Mouse (Mus musculus) midbrain, embryonic 10.5 days (tissue): ENCODE measurements at regions not wholly inside any gene's neighbourhood (a gene's known extent, or its start where the extent isn't known, plus 50 kb on each side); places are given as distances from the start of the nearest gene placed in this dataset.

ENCODE experiments used
- DNase-seq: peaks from one replicate; pipeline ENCODE4 v3.0.0-alpha.2; 2017; ENCODE audit warnings: low spot score
- H3K27ac ChIP-seq: fragments of 300-500 bp; sonication (generic); replicated peaks from 2 replicates; pipeline ENCODE4 v1.5.1; 2016; ENCODE audit warnings: mild to moderate bottlenecking
- H3K27me3 ChIP-seq: fragments of 300-500 bp; sonication (generic); 2 replicates; pipeline ENCODE4 v1.6.1; 2016; ENCODE audit warnings: low read depth, mild to moderate bottlenecking; ENCODE audit not compliant: poor library complexity, severe bottlenecking
- H3K36me3 ChIP-seq: fragments of 300-500 bp; sonication (generic); 2 replicates; pipeline ENCODE4 v1.6.1; 2016; ENCODE audit warnings: mild to moderate bottlenecking, moderate library complexity
- H3K4me1 ChIP-seq: fragments of 300-500 bp; sonication (generic); 2 replicates; pipeline ENCODE4 v1.6.1; 2016
- H3K4me3 ChIP-seq: fragments of 300-500 bp; sonication (generic); 2 replicates; pipeline ENCODE4 v1.5.1; 2016; ENCODE audit warnings: mild to moderate bottlenecking, moderate library complexity
- H3K9me3 ChIP-seq: fragments of 300-500 bp; sonication (generic); replicated peaks from 2 replicates; pipeline ENCODE4 v1.6.1; 2016; ENCODE audit warnings: mild to moderate bottlenecking
- WGBS: fragments of 180-500 bp; shearing (Covaris S2); methylation state at CpG from one replicate; pipeline ENCODE4 v1.1.7; 2016; 5-methylcytosine and 5-hydroxymethylcytosine counted together

DNA sequence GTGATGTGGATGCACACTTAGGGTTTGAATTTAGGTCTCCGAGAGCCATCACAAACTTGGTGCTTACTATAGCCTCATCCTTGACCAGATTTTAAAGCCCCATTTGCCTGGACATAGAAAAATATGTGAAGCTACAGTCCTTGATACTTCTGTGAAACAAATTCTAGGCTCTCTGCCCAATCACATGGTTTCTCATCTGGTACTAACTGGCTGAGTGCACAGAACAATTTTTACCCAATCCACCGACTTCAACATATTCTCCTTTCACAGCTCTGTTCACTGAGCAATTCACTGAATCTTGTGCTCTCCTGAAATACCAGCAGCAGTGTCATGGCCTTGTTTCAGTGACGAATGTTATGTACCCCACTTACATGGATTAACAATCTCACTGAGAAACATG lies 176.7 kb upstream of the 4933412E24Rik start:
- no peak overlapping the region for H3K27ac ChIP-seq
- 89% methylated on average over 3 of the region's 3 CpGs for WGBS
- H3K9me3 ChIP-seq = no peaks in the 10 kb centered on the region
- H3K4me3 ChIP-seq = no peak overlapping the region
- DNase-seq = no peak
- no peaks in the 10 kb centered on the region for H3K36me3 ChIP-seq
- H3K27me3 ChIP-seq = no peaks in the 10 kb centered on the region
- no peaks in the 10 kb centered on the region for H3K4me1 ChIP-seq

DNA sequence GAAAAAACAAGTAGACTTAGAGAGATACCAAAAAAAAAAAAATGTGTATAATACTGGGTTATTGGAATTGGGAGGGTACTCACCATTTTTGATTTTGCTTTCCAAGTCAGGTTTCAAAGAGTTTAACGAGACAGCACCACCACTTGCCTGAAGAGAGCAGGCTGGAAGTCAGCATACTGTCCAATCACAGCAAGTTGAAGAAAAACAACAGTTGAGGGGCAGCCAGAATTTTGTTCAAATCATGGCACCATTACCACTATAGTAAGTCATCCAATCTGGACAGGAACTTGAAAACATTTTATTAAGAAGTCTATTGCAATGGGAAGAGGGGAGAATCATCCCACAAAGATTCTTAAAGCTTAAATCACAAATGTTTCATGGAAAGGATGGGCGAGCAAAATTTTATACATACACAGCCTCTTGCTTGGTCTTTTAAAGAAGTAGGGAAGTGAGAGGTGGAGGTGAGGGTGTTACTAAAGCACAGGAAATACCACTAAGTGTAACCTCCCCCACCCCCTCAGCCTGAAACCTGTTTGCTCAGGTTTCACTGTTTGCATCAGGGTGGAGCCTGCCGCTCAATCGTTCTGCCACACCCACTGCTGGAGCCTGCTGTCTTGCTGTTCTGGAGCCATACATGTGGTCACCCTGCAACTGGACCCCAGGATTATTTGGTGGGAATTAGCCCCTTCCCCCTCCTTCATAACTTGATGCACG lies 170.7 kb upstream of the 4933412E24Rik start:
- Histone ChIP-seq H3K27me3 (no peaks in the 10 kb centered on the region), H3K9me3 (no peaks in the 10 kb centered on the region), H3K4me1 (no peaks in the 10 kb centered on the region), H3K36me3 (no peaks in the 10 kb centered on the region), H3K27ac (no peak overlapping the region), H3K4me3 (no peak overlapping the region)
- DNase-seq = no peak
- 71% methylated on average over 5 of the region's 5 CpGs for WGBS

DNA sequence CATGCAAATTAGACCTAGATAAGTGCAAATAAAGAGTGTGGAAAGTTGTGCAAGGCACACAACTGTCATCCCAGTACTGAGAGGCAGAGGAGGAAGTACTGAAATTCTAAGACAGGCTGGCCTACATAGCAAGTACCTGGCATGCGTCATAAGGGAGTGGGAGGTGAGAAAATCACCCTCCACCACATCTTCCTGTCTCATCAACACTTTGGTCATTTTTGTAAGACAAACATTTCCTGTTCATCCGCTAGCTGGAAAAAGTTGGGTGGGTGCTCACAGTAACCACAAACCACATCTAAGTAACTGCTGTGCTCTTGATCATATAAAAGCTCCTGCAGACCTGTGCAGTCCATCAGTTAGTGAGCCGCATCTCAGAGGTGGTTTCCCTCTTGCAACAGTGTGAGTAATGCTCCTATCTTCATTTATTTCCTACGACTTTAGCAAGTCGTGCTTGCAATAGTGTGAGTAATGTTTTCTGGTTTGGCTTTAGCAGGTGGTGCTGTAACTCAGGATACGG lies 125.2 kb upstream of the 4933412E24Rik start:
- Histone ChIP-seq H3K27me3 (no peaks in the 10 kb centered on the region), H3K27ac (no peak overlapping the region), H3K36me3 (no peaks in the 10 kb centered on the region), H3K4me1 (no peaks in the 10 kb centered on the region), H3K9me3 (no peaks in the 10 kb centered on the region), H3K4me3 (no peak overlapping the region)
- no peak for DNase-seq
- 91% methylated on average over 6 of the region's 6 CpGs for WGBS

DNA sequence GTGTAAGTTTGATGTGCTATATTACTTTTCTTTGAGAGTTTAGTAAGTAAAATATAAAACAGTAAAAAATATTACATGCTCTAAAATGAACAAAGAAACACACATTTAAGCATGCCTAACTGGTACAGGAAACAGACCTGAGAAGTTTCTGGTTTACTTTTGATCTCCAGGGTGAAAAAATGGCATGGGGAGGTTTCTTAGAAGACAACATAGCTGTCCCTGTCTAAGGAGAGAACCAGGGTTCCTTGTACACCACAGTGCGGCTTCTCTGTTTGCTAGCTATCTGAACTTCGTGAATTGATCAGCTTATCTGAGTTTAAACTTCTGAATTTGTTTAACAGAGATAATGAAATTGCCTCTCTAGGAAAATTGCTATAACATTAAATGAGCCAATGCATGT lies 120.3 kb upstream of the 4933412E24Rik start:
- Histone ChIP-seq H3K27me3 (no peaks in the 10 kb centered on the region), H3K27ac (no peak overlapping the region), H3K36me3 (no peaks in the 10 kb centered on the region), H3K9me3 (no peaks in the 10 kb centered on the region), H3K4me3 (no peak overlapping the region), H3K4me1 (no peaks in the 10 kb centered on the region)
- DNase-seq = no peak
- WGBS = 91% methylated on average over 2 of the region's 2 CpGs

DNA sequence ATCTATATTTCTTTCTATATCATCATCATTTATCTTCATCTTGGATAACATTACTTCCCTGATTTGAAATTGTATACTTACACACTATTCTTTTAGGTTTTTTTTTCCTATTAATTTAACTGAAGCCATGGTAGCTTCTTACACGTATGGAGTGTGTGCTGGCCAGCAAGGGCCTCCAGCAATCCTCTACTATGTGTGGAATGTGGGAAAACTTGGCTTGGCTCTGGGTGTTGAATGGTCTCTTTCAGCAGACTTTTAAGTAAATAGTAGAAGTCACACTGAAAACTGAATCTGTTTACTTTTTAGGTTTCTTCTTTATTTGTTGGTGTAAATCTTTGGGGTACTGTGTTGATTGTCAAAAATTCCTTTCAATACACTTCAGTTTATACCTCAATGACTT lies 118.1 kb upstream of the 4933412E24Rik start:
- Histone ChIP-seq H3K9me3 (no peaks in the 10 kb centered on the region), H3K4me1 (no peaks in the 10 kb centered on the region), H3K27ac (no peak overlapping the region), H3K4me3 (no peak overlapping the region), H3K27me3 (no peaks in the 10 kb centered on the region), H3K36me3 (no peaks in the 10 kb centered on the region)
- DNase-seq = no peak
- WGBS = 53% methylated on average over 1 of the region's 1 CpGs

DNA sequence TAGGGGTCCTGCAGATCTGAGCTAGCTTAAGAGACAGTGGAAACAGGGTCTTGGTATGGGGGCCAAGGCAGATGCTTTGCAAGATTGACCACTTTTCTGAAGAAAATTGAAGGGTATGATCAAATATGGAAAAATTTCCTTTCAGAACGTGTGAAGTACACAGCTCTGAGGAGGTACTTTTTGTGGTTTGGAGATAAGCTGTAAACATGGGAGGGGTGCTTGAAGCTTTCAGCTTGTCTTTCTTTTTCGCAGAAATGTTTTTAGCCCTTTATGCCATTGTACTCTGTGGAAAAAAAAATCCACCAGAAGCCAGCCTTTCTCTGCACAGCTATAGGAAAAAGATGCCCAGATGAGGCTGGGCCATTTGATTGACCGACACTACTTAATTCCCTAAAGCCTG lies 116.3 kb upstream of the 4933412E24Rik start:
- no peak overlapping the region for H3K4me3 ChIP-seq
- H3K9me3 ChIP-seq = no peaks in the 10 kb centered on the region
- no peak for DNase-seq
- no peaks in the 10 kb centered on the region for H3K27me3 ChIP-seq
- H3K4me1 ChIP-seq = no peaks in the 10 kb centered on the region
- H3K36me3 ChIP-seq = no peaks in the 10 kb centered on the region
- WGBS = 83% methylated on average over 3 of the region's 3 CpGs
- no peak overlapping the region for H3K27ac ChIP-seq

DNA sequence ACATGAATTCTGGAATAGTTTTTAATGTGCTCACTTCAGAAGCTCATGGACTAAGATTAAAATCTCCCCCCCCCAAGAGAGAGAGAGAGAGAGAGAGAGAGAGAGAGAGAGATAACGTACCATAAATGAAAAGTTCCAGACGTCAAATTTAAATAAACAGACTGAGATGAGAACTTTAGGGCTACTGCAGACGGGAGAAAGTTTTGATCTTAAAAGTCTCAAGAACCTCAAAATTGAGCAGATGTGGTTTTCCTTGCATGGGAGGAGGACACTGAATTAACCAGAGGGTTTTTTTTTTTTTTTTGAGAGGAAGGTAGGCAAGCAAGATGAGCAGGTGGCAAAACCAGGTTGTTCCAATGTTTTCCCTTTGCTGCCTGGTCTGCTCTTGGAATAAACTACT lies 108.0 kb upstream of the 4933412E24Rik start:
- no peak for DNase-seq
- Histone ChIP-seq H3K4me3 (no peak overlapping the region), H3K27me3 (no peaks in the 10 kb centered on the region), H3K36me3 (no peaks in the 10 kb centered on the region), H3K4me1 (no peaks in the 10 kb centered on the region), H3K27ac (no peak overlapping the region), H3K9me3 (no peaks in the 10 kb centered on the region)
- 83% methylated on average over 3 of the region's 3 CpGs for WGBS

DNA sequence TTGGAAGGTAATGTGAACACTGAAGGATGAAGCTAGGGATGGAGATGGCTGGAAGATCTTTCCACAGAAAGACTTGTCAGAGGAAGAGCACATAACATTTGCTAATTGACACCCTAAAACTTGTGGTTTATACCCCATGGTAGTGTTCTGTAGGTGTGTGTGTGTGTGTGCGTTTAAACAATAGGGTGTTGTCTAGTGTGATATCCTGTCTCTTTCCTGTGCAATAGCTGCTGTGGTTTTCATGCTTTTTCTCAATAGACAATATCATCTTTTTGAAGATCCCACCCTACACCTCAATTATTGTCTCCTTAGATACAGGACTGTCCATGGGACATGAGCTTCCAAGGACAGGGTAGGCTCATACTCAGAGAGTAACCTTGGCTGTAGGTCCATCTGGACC lies 103.5 kb upstream of the 4933412E24Rik start:
- Histone ChIP-seq H3K4me3 (no peak overlapping the region), H3K27ac (no peak overlapping the region), H3K36me3 (no peaks in the 10 kb centered on the region), H3K4me1 (no peaks in the 10 kb centered on the region), H3K27me3 (no peaks in the 10 kb centered on the region), H3K9me3 (no peaks in the 10 kb centered on the region)
- DNase-seq = no peak
- WGBS = 96% methylated on average over 1 of the region's 1 CpGs

DNA sequence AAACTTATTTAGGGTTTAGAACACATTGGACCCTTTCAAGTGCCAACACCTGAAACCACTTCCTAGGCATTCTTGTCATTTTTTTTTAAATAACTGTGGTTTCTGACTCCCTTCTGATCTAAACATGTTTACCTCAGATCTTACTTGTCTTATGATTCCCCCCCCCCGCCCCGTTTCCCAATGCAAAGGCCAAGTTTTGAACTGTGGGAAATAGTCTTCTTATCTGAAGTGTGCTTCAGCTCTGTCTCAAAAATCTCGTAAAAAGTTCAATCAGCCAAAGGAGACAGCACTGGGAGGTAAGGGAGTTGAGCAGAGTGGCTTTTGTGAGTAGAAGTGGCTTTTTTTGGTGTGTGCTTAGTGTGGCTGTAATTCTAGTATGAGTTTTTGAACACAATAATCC lies 95.5 kb upstream of the 4933412E24Rik start:
- no peak overlapping the region for H3K4me3 ChIP-seq
- DNase-seq = no peak
- WGBS = 83% methylated on average over 3 of the region's 3 CpGs
- no peaks in the 10 kb centered on the region for H3K27me3 ChIP-seq
- no peaks in the 10 kb centered on the region for H3K4me1 ChIP-seq
- H3K27ac ChIP-seq = no peak overlapping the region
- H3K36me3 ChIP-seq = no peaks in the 10 kb centered on the region
- no peaks in the 10 kb centered on the region for H3K9me3 ChIP-seq

DNA sequence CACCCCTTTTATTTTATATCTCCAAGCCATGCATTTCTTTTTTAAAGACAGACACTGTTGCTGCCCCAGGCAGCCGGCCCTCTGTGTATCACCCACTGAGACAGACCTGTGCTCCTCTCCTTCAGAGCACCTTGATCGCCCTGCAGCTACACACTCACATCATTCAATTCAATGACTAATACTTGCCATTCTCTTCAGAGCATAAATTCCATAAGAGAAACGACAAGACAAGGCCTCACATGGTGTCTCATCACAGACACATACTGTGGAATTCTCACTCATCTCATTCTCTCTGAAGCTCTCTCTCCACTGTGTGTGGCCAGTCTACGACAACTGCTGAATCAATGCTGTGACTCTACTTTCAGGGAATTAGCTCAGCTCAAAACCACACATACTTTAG lies 94.6 kb upstream of the 4933412E24Rik start:
- Histone ChIP-seq H3K4me3 (no peak overlapping the region), H3K27ac (no peak overlapping the region), H3K9me3 (no peaks in the 10 kb centered on the region), H3K4me1 (no peaks in the 10 kb centered on the region), H3K36me3 (no peaks in the 10 kb centered on the region), H3K27me3 (no peaks in the 10 kb centered on the region)
- WGBS = 92% methylated on average over 4 of the region's 4 CpGs
- DNase-seq = no peak

DNA sequence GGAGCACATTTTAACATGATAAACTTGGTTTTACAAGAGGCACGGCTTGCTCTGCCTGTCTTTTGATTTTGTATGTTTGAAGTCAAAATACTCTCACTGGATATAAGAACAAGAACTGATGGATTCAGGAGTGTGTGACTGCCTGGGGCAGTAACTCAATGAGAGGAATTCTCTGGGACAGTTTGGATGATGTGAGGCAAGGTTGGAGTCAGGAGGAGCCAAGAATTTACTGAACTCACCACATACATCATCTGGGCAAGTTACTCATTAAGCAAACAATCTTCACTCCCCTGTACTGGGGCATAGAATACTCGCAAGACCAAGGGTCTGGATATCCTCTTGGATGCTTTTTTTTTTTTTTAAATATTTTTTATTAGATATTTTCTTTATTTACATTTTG lies 87.7 kb upstream of the 4933412E24Rik start:
- Histone ChIP-seq H3K4me1 (no peaks in the 10 kb centered on the region), H3K9me3 (no peaks in the 10 kb centered on the region), H3K27ac (no peak overlapping the region), H3K4me3 (no peak overlapping the region), H3K27me3 (no peaks in the 10 kb centered on the region), H3K36me3 (no peaks in the 10 kb centered on the region)
- no peak for DNase-seq
- 85% methylated on average over 2 of the region's 2 CpGs for WGBS

DNA sequence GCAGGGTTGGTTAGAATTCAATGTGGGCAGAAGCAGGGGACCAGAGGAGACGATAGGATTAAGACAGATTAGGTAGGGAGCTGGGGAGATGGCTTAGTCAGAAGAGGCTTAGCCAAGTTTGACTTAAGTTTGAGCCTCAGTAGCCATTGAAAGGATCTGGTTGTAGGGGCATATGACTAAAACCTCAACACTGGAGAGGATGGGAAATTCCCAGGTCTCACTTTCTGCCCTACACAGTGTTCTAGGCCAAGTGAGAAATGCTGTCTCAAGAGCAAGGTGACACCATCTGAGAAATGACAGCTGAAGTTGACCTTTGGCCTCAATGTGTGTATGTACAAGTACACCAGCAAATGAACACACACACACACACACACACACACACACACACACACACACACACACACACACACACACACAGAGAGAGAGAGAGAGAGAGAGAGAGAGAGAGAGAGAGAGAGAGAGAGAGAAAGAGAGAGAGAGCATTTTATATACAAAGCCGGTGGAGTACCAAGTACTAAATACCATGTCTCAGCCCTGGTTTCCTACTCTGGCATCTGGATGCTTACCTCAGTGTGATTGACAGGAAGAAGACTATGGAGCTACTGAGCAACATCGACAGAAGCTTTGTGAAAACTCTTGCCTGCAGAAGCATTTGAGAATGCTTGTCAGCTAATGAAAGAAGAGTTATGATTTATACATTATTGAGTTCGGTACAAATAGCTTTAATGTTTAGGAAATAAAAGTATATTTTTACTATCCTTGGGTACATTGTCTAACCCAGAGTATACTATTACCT lies 85.3 kb upstream of the 4933412E24Rik start:
- no peak overlapping the region for H3K27ac ChIP-seq
- H3K4me1 ChIP-seq = no peaks in the 10 kb centered on the region
- H3K4me3 ChIP-seq = no peak overlapping the region
- DNase-seq = no peak
- no peaks in the 10 kb centered on the region for H3K27me3 ChIP-seq
- H3K36me3 ChIP-seq = no peaks in the 10 kb centered on the region
- WGBS = 82% methylated on average over 4 of the region's 4 CpGs
- H3K9me3 ChIP-seq = no peaks in the 10 kb centered on the region

DNA sequence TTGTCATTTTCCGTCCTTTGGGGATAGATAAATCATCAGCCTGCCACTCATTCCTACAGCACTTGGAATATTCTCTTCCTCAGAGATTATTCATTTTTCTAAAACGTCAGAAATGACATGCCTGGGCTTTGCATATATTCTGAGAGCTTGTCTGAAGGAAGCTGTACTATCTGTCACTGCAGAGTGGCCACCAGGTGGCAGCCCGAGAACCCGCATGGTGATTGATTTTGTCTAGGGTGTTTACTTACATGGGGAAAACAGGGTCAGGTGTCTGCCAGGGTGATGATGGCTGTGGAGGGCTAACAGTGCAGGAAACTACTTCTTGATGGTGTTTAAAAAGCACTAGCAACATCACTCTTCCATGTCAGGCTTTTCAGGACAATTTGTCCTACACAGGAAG lies 80.7 kb upstream of the 4933412E24Rik start:
- peak; percentile 59 for DNase-seq
- H3K9me3 ChIP-seq = no peaks in the 10 kb centered on the region
- H3K36me3 ChIP-seq = no peaks in the 10 kb centered on the region
- H3K4me3 ChIP-seq = no peak overlapping the region
- H3K27me3 ChIP-seq = no peaks in the 10 kb centered on the region
- no peaks in the 10 kb centered on the region for H3K4me1 ChIP-seq
- H3K27ac ChIP-seq = no peak overlapping the region
- 17% methylated on average over 4 of the region's 4 CpGs for WGBS
